Mouse (Mus musculus): ENCODE data around the gene 1700025G04Rik. TPM values are rescaled to one million over a fixed set of nuclear protein-coding genes. Genes with fewer than 3 reads are reported as not detected.
A peak's percentile ranks its signal among the peaks of the same experiment; 100 is the strongest.

The 1700025G04Rik gene
- polyA plus RNA-seq, 1 experiment from 2014 or later, result 8.7 TPM

- no peak overlapping the region for H3K4me2 ChIP-seq
- no peak for DNase-seq (ENCODE audit: low spot score)
Observed at GRCm38 (mm10) chr1:152018322-152018721, 71.6 kb downstream of the 1700025G04Rik start.

GRCm38 (mm10) chr1:152016663-152017062, 73.3 kb downstream of the 1700025G04Rik start:
- H3K36me3 ChIP-seq (ENCODE audit: control insufficient read depth, insufficient read depth, low read length), result no peaks in the 10 kb centered on the region
- ATAC-seq (replicated peaks; ENCODE audit: low FRiP score) (no peak), DNase-seq (ENCODE audit: low spot score) (no peak)
- H3K4me3 ChIP-seq (ENCODE audit: low read depth, low read length), result no peak overlapping the region
- H3K27me3 ChIP-seq (replicated peaks; ENCODE audit: control insufficient read depth, insufficient read depth, low read length), result no peaks in the 10 kb centered on the region
- H3K9ac ChIP-seq (ENCODE audit: low read depth, low read length), result no peak overlapping the region
- 66% methylated on average over 3 of the region's 3 CpGs for WGBS
- peaks cover 6% of the 10 kb centered on the region for H3K4me1 ChIP-seq (replicated peaks; ENCODE audit: control insufficient read depth, insufficient read depth, low read length)
- H3K27ac ChIP-seq (ENCODE audit: low read depth, low read length), result no peak overlapping the region
- H3K4me2 ChIP-seq, result no peak overlapping the region
- no peaks in the 10 kb centered on the region for H3K9me3 ChIP-seq (ENCODE audit: control insufficient read depth, low read length)

More at GRCm38 (mm10) chr1:152018322-152018721, 71.6 kb downstream of the 1700025G04Rik start:
- 78% methylated on average over 3 of the region's 3 CpGs for WGBS
- H3K4me1 ChIP-seq (replicated peaks; ENCODE audit: control insufficient read depth, insufficient read depth, low read length), result peaks cover 6% of the 10 kb centered on the region
- no peaks in the 10 kb centered on the region for H3K27me3 ChIP-seq (replicated peaks; ENCODE audit: control insufficient read depth, insufficient read depth, low read length)
- no peak overlapping the region for H3K27ac ChIP-seq (ENCODE audit: low read depth, low read length)
- no peaks in the 10 kb centered on the region for H3K36me3 ChIP-seq (ENCODE audit: control insufficient read depth, insufficient read depth, low read length)
- H3K4me3 ChIP-seq (ENCODE audit: low read depth, low read length), result no peak overlapping the region
- H3K9me3 ChIP-seq (ENCODE audit: control insufficient read depth, low read length), result no peaks in the 10 kb centered on the region
- H3K9ac ChIP-seq (ENCODE audit: low read depth, low read length), result no peak overlapping the region
- ATAC-seq (replicated peaks; ENCODE audit: low FRiP score), result no peak

- ATAC-seq (replicated peaks; ENCODE audit: low FRiP score) (peak; percentile 88), DNase-seq (ENCODE audit: low spot score) (no peak)
- H3K9ac ChIP-seq (ENCODE audit: low read depth, low read length), result no peak overlapping the region
- no peak overlapping the region for H3K4me3 ChIP-seq (ENCODE audit: low read depth, low read length)
- peaks cover 6% of the 10 kb centered on the region for H3K4me1 ChIP-seq (replicated peaks; ENCODE audit: control insufficient read depth, insufficient read depth, low read length)
- H3K27me3 ChIP-seq (replicated peaks; ENCODE audit: control insufficient read depth, insufficient read depth, low read length), result no peaks in the 10 kb centered on the region
- 40% methylated on average over 7 of the region's 7 CpGs for WGBS
- H3K4me2 ChIP-seq, result no peak overlapping the region
- H3K36me3 ChIP-seq (ENCODE audit: control insufficient read depth, insufficient read depth, low read length), result no peaks in the 10 kb centered on the region
- H3K9me3 ChIP-seq (ENCODE audit: control insufficient read depth, low read length), result no peaks in the 10 kb centered on the region
- no peak overlapping the region for H3K27ac ChIP-seq (ENCODE audit: low read depth, low read length)
Observed at GRCm38 (mm10) chr1:152015555-152016125, 74.3 kb downstream of the 1700025G04Rik start.

GRCm38 (mm10) chr1:152011741-152012140, 78.2 kb downstream of the 1700025G04Rik start:
- 90% methylated on average over 5 of the region's 5 CpGs for WGBS
- ATAC-seq (replicated peaks; ENCODE audit: low FRiP score), result no peak

GRCm38 (mm10) chr1:152010251-152010980, 79.5 kb downstream of the 1700025G04Rik start:
- H3K4me1 ChIP-seq (replicated peaks; ENCODE audit: control insufficient read depth, insufficient read depth, low read length), result peaks cover 2% of the 10 kb centered on the region; the same call in 1 of the 2 replicates
- DNase-seq (ENCODE audit: low spot score) (no peak), ATAC-seq (replicated peaks; ENCODE audit: low FRiP score) (no peak)
- H3K4me3 ChIP-seq (ENCODE audit: low read depth, low read length), result no peak overlapping the region
- WGBS, result 77% methylated on average over 13 of the region's 13 CpGs
- no peak overlapping the region for H3K4me2 ChIP-seq
- H3K9me3 ChIP-seq (ENCODE audit: control insufficient read depth, low read length), result no peaks in the 10 kb centered on the region
- no peaks in the 10 kb centered on the region for H3K27me3 ChIP-seq (replicated peaks; ENCODE audit: control insufficient read depth, insufficient read depth, low read length)
- H3K36me3 ChIP-seq (ENCODE audit: control insufficient read depth, insufficient read depth, low read length), result no peaks in the 10 kb centered on the region
- no peak overlapping the region for H3K9ac ChIP-seq (ENCODE audit: low read depth, low read length)
- H3K27ac ChIP-seq (ENCODE audit: low read depth, low read length), result no peak overlapping the region

More at GRCm38 (mm10) chr1:152011741-152012140, 78.2 kb downstream of the 1700025G04Rik start:
- no peak overlapping the region for H3K4me2 ChIP-seq
- H3K4me3 ChIP-seq (ENCODE audit: low read depth, low read length), result no peak overlapping the region
- H3K9ac ChIP-seq (ENCODE audit: low read depth, low read length), result no peak overlapping the region
- no peak for DNase-seq (ENCODE audit: low spot score)
- H3K27me3 ChIP-seq (replicated peaks; ENCODE audit: control insufficient read depth, insufficient read depth, low read length), result no peaks in the 10 kb centered on the region
- no peaks in the 10 kb centered on the region for H3K9me3 ChIP-seq (ENCODE audit: control insufficient read depth, low read length)
- H3K4me1 ChIP-seq (replicated peaks; ENCODE audit: control insufficient read depth, insufficient read depth, low read length), result peaks cover 2% of the 10 kb centered on the region; the same call in 1 of the 2 replicates
- H3K36me3 ChIP-seq (ENCODE audit: control insufficient read depth, insufficient read depth, low read length), result no peaks in the 10 kb centered on the region
- no peak overlapping the region for H3K27ac ChIP-seq (ENCODE audit: low read depth, low read length)

- H3K4me2 ChIP-seq, result no peak overlapping the region
- H3K27ac ChIP-seq (ENCODE audit: low read depth, low read length), result no peak overlapping the region
- no peak for ATAC-seq (replicated peaks; ENCODE audit: low FRiP score)
- H3K9ac ChIP-seq (ENCODE audit: low read depth, low read length), result no peak overlapping the region
- H3K9me3 ChIP-seq (ENCODE audit: control insufficient read depth, low read length), result no peaks in the 10 kb centered on the region
- H3K4me1 ChIP-seq (replicated peaks; ENCODE audit: control insufficient read depth, insufficient read depth, low read length), result no peaks in the 10 kb centered on the region
- H3K4me3 ChIP-seq (ENCODE audit: low read depth, low read length), result no peak overlapping the region
- no peaks in the 10 kb centered on the region for H3K36me3 ChIP-seq (ENCODE audit: control insufficient read depth, insufficient read depth, low read length)
- 38% methylated on average over 8 of the region's 8 CpGs for WGBS
- no peaks in the 10 kb centered on the region for H3K27me3 ChIP-seq (replicated peaks; ENCODE audit: control insufficient read depth, insufficient read depth, low read length)
- DNase-seq (ENCODE audit: low spot score), result no peak
Observed at GRCm38 (mm10) chr1:152008473-152008991, 81.4 kb downstream of the 1700025G04Rik start.

- no peaks in the 10 kb centered on the region for H3K36me3 ChIP-seq (ENCODE audit: control insufficient read depth, insufficient read depth, low read length)
- WGBS, result 82% methylated on average over 6 of the region's 6 CpGs
- no peaks in the 10 kb centered on the region for H3K9me3 ChIP-seq (ENCODE audit: control insufficient read depth, low read length)
- H3K27ac ChIP-seq (ENCODE audit: low read depth, low read length), result no peak overlapping the region
- no peaks in the 10 kb centered on the region for H3K27me3 ChIP-seq (replicated peaks; ENCODE audit: control insufficient read depth, insufficient read depth, low read length)
- no peak overlapping the region for H3K4me2 ChIP-seq
- no peak for DNase-seq (ENCODE audit: low spot score)
- no peak overlapping the region for H3K4me3 ChIP-seq (ENCODE audit: low read depth, low read length)
- no peaks in the 10 kb centered on the region for H3K4me1 ChIP-seq (replicated peaks; ENCODE audit: control insufficient read depth, insufficient read depth, low read length)
- ATAC-seq (replicated peaks; ENCODE audit: low FRiP score), result no peak
- no peak overlapping the region for H3K9ac ChIP-seq (ENCODE audit: low read depth, low read length)
Observed at GRCm38 (mm10) chr1:152006529-152006928, 83.4 kb downstream of the 1700025G04Rik start.

GRCm38 (mm10) chr1:152004509-152004908, 85.4 kb downstream of the 1700025G04Rik start:
- WGBS, result 89% methylated on average over 6 of the region's 6 CpGs

More at GRCm38 (mm10) chr1:152004509-152004908, 85.4 kb downstream of the 1700025G04Rik start:
- no peak overlapping the region for H3K9ac ChIP-seq (ENCODE audit: low read depth, low read length)
- H3K27ac ChIP-seq (ENCODE audit: low read depth, low read length), result no peak overlapping the region
- no peak overlapping the region for H3K4me2 ChIP-seq
- H3K4me3 ChIP-seq (ENCODE audit: low read depth, low read length), result no peak overlapping the region
- H3K36me3 ChIP-seq (ENCODE audit: control insufficient read depth, insufficient read depth, low read length), result no peaks in the 10 kb centered on the region
- H3K27me3 ChIP-seq (replicated peaks; ENCODE audit: control insufficient read depth, insufficient read depth, low read length), result no peaks in the 10 kb centered on the region
- DNase-seq (ENCODE audit: low spot score) (no peak), ATAC-seq (replicated peaks; ENCODE audit: low FRiP score) (no peak)
- 0 out of 2 replicates have a peak, but pooled peaks cover 2% of the 10 kb centered on the region for H3K4me1 ChIP-seq (replicated peaks; ENCODE audit: control insufficient read depth, insufficient read depth, low read length)
- no peaks in the 10 kb centered on the region for H3K9me3 ChIP-seq (ENCODE audit: control insufficient read depth, low read length)

Data from liver, embryonic 11.5 days (tissue).